Mouse (Mus musculus): ENCODE results near the gene Trpm8. TPM values are rescaled to one million over a fixed set of nuclear protein-coding genes. Genes with fewer than 3 reads are reported as not detected.

The Trpm8 gene
- total and polyA plus RNA-seq, 2 experiments from 2014 or later: 0.36 to 0.38 TPM

- Histone ChIP-seq H3K4me2 (ENCODE audit: low read depth) (no peak overlapping the region), H3K9me3 (ENCODE audit: low read length) (peaks cover 46% of the 10 kb centered on the region), H3K4me1 (ENCODE audit: insufficient read depth) (no peaks in the 10 kb centered on the region), H3K9ac (no peak overlapping the region), H3K4me3 (ENCODE audit: low read depth, low read length) (no peak overlapping the region), H3K36me3 (ENCODE audit: insufficient read depth) (no peaks in the 10 kb centered on the region), H3K27me3 (ENCODE audit: insufficient read depth, low read length) (no peaks in the 10 kb centered on the region), H3K27ac (ENCODE audit: low read depth, low read length) (no peak overlapping the region)
- TF ChIP-seq CTCF (IDR thresholded peaks at IDR 0.05; ENCODE audit: low read depth): no peak
- ATAC-seq (no peak), DNase-seq (no peak)
- WGBS: 23% methylated on average over 1 of the region's 1 CpGs
Measured at GRCm38 (mm10) chr1:88294650-88295049, 17.2 kb downstream of the Trpm8 start.

- H3K27ac ChIP-seq (ENCODE audit: low read depth, low read length): no peak overlapping the region
- WGBS: 79% methylated on average over 4 of the region's 4 CpGs
- no peaks in the 10 kb centered on the region for H3K4me1 ChIP-seq (ENCODE audit: insufficient read depth)
- H3K4me3 ChIP-seq (ENCODE audit: low read depth, low read length): no peak overlapping the region
- H3K4me2 ChIP-seq (ENCODE audit: low read depth): no peak overlapping the region
- DNase-seq: no peak
- no peaks in the 10 kb centered on the region for H3K36me3 ChIP-seq (ENCODE audit: insufficient read depth)
- TF ChIP-seq CTCF (IDR thresholded peaks at IDR 0.05; ENCODE audit: low read depth): no peak
- H3K9me3 ChIP-seq (ENCODE audit: low read length): peaks cover 54% of the 10 kb centered on the region
- H3K27me3 ChIP-seq (ENCODE audit: insufficient read depth, low read length): no peaks in the 10 kb centered on the region
- ATAC-seq: no peak
- H3K9ac ChIP-seq: no peak overlapping the region
Measured at GRCm38 (mm10) chr1:88296171-88296920, 18.9 kb downstream of the Trpm8 start.

GRCm38 (mm10) chr1:88297480-88298258 is 20.2 kb downstream of the Trpm8 start:
- ATAC-seq: no peak
- DNase-seq: no peak
- no peak for TF ChIP-seq CTCF (IDR thresholded peaks at IDR 0.05; ENCODE audit: low read depth)

GRCm38 (mm10) chr1:88298686-88299528 is 21.4 kb downstream of the Trpm8 start:
- ATAC-seq: no peak
- no peak for TF ChIP-seq CTCF (IDR thresholded peaks at IDR 0.05; ENCODE audit: low read depth)
- Histone ChIP-seq H3K9ac (no peak overlapping the region), H3K36me3 (ENCODE audit: insufficient read depth) (no peaks in the 10 kb centered on the region), H3K27ac (ENCODE audit: low read depth, low read length) (no peak overlapping the region), H3K27me3 (ENCODE audit: insufficient read depth, low read length) (no peaks in the 10 kb centered on the region), H3K9me3 (ENCODE audit: low read length) (peaks cover 77% of the 10 kb centered on the region), H3K4me1 (ENCODE audit: insufficient read depth) (no peaks in the 10 kb centered on the region), H3K4me3 (ENCODE audit: low read depth, low read length) (no peak overlapping the region), H3K4me2 (ENCODE audit: low read depth) (no peak overlapping the region)
- DNase-seq: no peak
- WGBS: 68% methylated on average over 4 of the region's 4 CpGs

More at GRCm38 (mm10) chr1:88297480-88298258, 20.2 kb downstream of the Trpm8 start:
- H3K9ac ChIP-seq: no peak overlapping the region
- no peaks in the 10 kb centered on the region for H3K4me1 ChIP-seq (ENCODE audit: insufficient read depth)
- 73% methylated on average over 7 of the region's 7 CpGs for WGBS
- H3K4me3 ChIP-seq (ENCODE audit: low read depth, low read length): no peak overlapping the region
- no peak overlapping the region for H3K27ac ChIP-seq (ENCODE audit: low read depth, low read length)
- no peaks in the 10 kb centered on the region for H3K36me3 ChIP-seq (ENCODE audit: insufficient read depth)
- H3K9me3 ChIP-seq (ENCODE audit: low read length): peaks cover 67% of the 10 kb centered on the region
- no peaks in the 10 kb centered on the region for H3K27me3 ChIP-seq (ENCODE audit: insufficient read depth, low read length)
- no peak overlapping the region for H3K4me2 ChIP-seq (ENCODE audit: low read depth)

- Histone ChIP-seq H3K4me1 (ENCODE audit: insufficient read depth) (no peaks in the 10 kb centered on the region), H3K36me3 (ENCODE audit: insufficient read depth) (no peaks in the 10 kb centered on the region), H3K4me2 (ENCODE audit: low read depth) (no peak overlapping the region), H3K4me3 (ENCODE audit: low read depth, low read length) (no peak overlapping the region), H3K9ac (no peak overlapping the region), H3K9me3 (ENCODE audit: low read length) (peaks cover 81% of the 10 kb centered on the region), H3K27ac (ENCODE audit: low read depth, low read length) (no peak overlapping the region), H3K27me3 (ENCODE audit: insufficient read depth, low read length) (no peaks in the 10 kb centered on the region)
- ATAC-seq (no peak), DNase-seq (no peak)
- 81% methylated on average over 2 of the region's 2 CpGs for WGBS
- TF ChIP-seq CTCF (IDR thresholded peaks at IDR 0.05; ENCODE audit: low read depth): no peak
Measured at GRCm38 (mm10) chr1:88299529-88299945, 22.1 kb downstream of the Trpm8 start.

GRCm38 (mm10) chr1:88300301-88301050 is 23.0 kb downstream of the Trpm8 start:
- DNase-seq: no peak

More at GRCm38 (mm10) chr1:88300301-88301050, 23.0 kb downstream of the Trpm8 start:
- H3K27ac ChIP-seq (ENCODE audit: low read depth, low read length): no peak overlapping the region
- no peak for TF ChIP-seq CTCF (IDR thresholded peaks at IDR 0.05; ENCODE audit: low read depth)
- H3K4me3 ChIP-seq (ENCODE audit: low read depth, low read length): no peak overlapping the region
- H3K4me1 ChIP-seq (ENCODE audit: insufficient read depth): no peaks in the 10 kb centered on the region
- H3K4me2 ChIP-seq (ENCODE audit: low read depth): no peak overlapping the region
- no peak for ATAC-seq
- no peaks in the 10 kb centered on the region for H3K27me3 ChIP-seq (ENCODE audit: insufficient read depth, low read length)
- peaks cover 85% of the 10 kb centered on the region for H3K9me3 ChIP-seq (ENCODE audit: low read length)
- no peaks in the 10 kb centered on the region for H3K36me3 ChIP-seq (ENCODE audit: insufficient read depth)
- no peak overlapping the region for H3K9ac ChIP-seq
- 37% methylated on average over 5 of the region's 5 CpGs for WGBS

Measured in forebrain, postnatal 0 days (tissue).